Mouse (Mus musculus) intestine, embryonic 16.5 days (tissue): ENCODE measurements around the gene Capzb. TPM values are rescaled to one million over a fixed set of nuclear protein-coding genes. Genes with fewer than 3 reads are reported as not detected.
A peak's percentile ranks its signal among the peaks of the same experiment; 100 is the strongest.

ENCODE experiments used
- ATAC-seq: fragments of 200-750 bp; cut with Nextera tagmentation; 2 replicates; pipeline ENCODE4 v1.8.0; 2017; ENCODE audit warnings: moderate TSS enrichment, moderate library complexity
- H3K27ac ChIP-seq: fragments of 300-500 bp; sonication (generic); 2 replicates; pipeline ENCODE4 v1.5.1; 2014; ENCODE audit warnings: mild to moderate bottlenecking, low read length
- H3K27me3 ChIP-seq: fragments of 300-500 bp; sonication (generic); replicated peaks from 2 replicates; pipeline ENCODE4 v1.6.1; 2014; ENCODE audit warnings: low read length, control low read depth, mixed read lengths; ENCODE audit not compliant: control insufficient read depth, insufficient read depth
- H3K36me3 ChIP-seq: fragments of 300-500 bp; sonication (generic); 2 replicates; pipeline ENCODE4 v1.6.1; 2014; ENCODE audit warnings: low read length, control low read depth; ENCODE audit not compliant: control insufficient read depth, insufficient read depth
- H3K4me1 ChIP-seq: fragments of 300-500 bp; sonication (generic); 2 replicates; pipeline ENCODE4 v1.6.1; 2014; ENCODE audit warnings: low read length, control low read depth, mixed read lengths; ENCODE audit not compliant: control insufficient read depth, insufficient read depth
- H3K4me2 ChIP-seq: fragments of 300-500 bp; sonication (generic); 2 replicates; pipeline ENCODE4 v1.6.1; 2014; ENCODE audit warnings: low read depth, low read length, control low read depth
- H3K4me3 ChIP-seq: fragments of 300-500 bp; sonication (generic); 2 replicates; pipeline ENCODE4 v1.5.1; 2014; ENCODE audit warnings: mild to moderate bottlenecking, low read length
- H3K9ac ChIP-seq: fragments of 300-500 bp; sonication (generic); 2 replicates; pipeline ENCODE4 v1.6.1; 2014; ENCODE audit warnings: low read depth, low read length
- H3K9me3 ChIP-seq: fragments of 300-500 bp; sonication (generic); 2 replicates; pipeline ENCODE4 v1.6.1; 2016; ENCODE audit warnings: low read length, control low read depth; ENCODE audit not compliant: control insufficient read depth
- WGBS: fragments of 180-500 bp; shearing (Covaris S2); extraction: QIAGEN DNeasy Blood & Tissue Kit; methylation state at CpG from one replicate; pipeline ENCODE4 v1.1.7; 2014; 5-methylcytosine and 5-hydroxymethylcytosine counted together
- polyA plus RNA-seq: library from polyadenylated mRNA; unstranded; fragments of >200 nt; fragmentation: Nextera tagmentation; extraction: Ambion mirVana; gene quantifications from 2 replicates; pipeline ENCODE4 v1.2.1, GENCODE M21; 2015

Capzb gene
- polyA plus RNA-seq, 1 experiment from 2014 or later, result 454 TPM

DNA sequence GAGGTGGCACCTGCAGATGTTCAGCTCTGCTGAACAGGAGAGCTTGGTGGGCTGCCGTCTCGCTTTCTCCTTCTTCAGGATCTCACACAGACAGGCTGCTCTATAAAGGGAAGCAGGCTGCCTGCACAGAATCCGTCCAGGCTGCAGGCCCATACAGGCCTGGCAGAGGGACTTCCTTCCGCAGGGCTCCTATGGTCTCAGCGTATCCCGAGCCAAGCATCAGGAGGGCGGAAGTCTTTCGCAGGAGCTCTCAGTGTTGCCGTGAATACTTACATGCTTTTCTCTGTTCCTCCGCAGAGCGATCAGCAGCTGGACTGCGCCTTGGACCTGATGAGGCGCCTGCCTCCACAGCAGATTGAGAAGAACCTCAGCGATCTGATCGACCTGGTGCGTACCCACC, 45.9 kb downstream of the Capzb start:
- 72% methylated on average over 16 of the region's 16 CpGs for WGBS
- no peak overlapping the region for H3K4me2 ChIP-seq
- no peak overlapping the region for H3K4me3 ChIP-seq
- ATAC-seq, result no peak
- peaks cover 8% of the 10 kb centered on the region for H3K36me3 ChIP-seq
- H3K27me3 ChIP-seq, result no peaks in the 10 kb centered on the region
- H3K9me3 ChIP-seq, result no peaks in the 10 kb centered on the region
- peaks cover 15% of the 10 kb centered on the region for H3K4me1 ChIP-seq
- H3K27ac ChIP-seq, result peak overlapping the region; percentile 16; the same call in 1 of the 2 replicates
- H3K9ac ChIP-seq, result no peak overlapping the region

DNA sequence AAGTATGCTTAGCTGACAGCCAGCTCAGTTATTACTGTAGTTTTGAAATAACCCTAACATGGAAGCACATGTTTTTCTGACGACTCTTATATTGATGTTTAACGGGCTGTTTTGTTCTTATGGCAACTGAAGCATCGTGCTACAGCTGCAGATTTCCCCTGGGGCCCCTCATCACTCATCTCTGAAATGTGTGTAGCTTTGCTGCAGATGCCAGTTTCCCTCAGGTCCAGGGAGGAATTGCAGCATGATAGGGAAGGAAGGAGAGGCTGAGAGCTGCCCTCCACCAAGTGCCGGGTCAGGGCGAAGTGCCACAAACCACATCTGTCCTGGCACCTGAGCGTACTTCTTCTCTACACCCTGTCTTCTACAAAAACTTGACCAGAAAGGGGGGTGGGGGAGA, 47.6 kb downstream of the Capzb start:
- no peaks in the 10 kb centered on the region for H3K9me3 ChIP-seq
- H3K9ac ChIP-seq, result no peak overlapping the region
- ATAC-seq, result no peak
- no peaks in the 10 kb centered on the region for H3K27me3 ChIP-seq
- no peak overlapping the region for H3K4me3 ChIP-seq
- 71% methylated on average over 6 of the region's 6 CpGs for WGBS
- no peak overlapping the region for H3K27ac ChIP-seq
- peaks cover 28% of the 10 kb centered on the region for H3K4me1 ChIP-seq
- no peak overlapping the region for H3K4me2 ChIP-seq
- peaks cover 8% of the 10 kb centered on the region for H3K36me3 ChIP-seq

DNA sequence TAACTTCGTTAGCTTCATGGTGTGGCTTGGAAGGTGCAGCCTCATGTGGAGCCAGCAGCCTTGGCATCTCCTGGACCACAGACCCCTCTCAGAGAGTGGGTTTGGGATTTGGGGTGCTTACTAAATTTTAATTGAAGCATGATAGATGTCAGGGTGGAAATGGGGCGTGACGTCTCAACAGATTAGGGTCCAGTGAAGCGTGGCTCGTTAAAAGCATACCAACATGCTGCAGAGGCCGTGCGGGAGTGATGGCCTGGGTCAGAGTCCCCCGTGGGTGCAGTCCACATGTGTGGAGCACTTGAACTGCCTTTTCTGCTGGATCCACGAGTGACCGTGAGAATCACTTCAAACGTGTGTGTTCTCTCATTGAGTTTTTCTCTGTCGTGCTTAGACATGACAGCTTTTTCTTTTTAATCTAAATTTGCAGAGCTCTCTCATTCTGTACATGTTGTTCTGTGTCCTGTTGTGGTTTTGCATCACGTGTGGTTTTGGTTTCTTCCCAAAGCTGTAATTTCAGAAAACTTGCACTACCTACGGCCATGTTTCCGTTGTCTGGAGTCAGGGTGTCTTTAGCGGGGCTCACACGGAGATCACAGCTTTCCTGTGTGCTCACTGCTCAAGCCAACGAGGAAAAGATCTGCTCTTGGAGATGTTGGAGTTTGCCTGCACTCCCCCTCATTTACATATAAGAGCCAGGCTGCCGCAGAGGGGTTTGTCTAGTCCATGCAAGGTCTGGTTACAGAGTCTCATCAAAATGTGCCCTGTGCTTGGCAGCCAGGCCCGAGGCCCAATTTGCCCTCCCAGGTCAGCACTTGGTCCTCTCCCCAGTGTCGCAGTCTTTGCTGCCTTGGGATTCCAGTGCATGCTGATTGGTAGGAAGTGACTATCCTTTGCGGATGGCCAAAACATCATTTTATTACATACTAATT, 49.2 kb downstream of the Capzb start:
- WGBS, result 83% methylated on average over 22 of the region's 22 CpGs
- no peak overlapping the region for H3K27ac ChIP-seq
- ATAC-seq, result no peak

DNA sequence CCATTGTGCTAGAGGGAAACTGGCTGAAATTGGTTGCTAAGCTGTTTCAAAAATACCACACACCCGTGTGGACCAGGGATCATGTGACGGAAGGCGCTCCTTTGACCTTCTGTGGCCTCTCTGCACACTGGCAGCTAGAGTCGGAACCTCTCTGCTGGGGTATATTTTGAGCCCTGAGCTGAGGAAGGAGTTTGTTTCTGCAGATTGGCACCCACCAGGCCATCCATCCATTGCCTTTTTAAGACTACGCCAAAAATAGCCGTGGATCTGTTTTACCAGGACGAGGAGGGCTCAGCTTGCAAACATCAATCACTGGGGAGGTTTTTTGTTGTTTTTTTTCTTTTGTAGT, 49.9 kb downstream of the Capzb start:
- WGBS, result 65% methylated on average over 7 of the region's 7 CpGs
- Histone ChIP-seq H3K4me2 (no peak overlapping the region), H3K4me3 (no peak overlapping the region), H3K27ac (no peak overlapping the region), H3K9ac (no peak overlapping the region), H3K4me1 (peaks cover 49% of the 10 kb centered on the region), H3K9me3 (no peaks in the 10 kb centered on the region), H3K27me3 (no peaks in the 10 kb centered on the region), H3K36me3 (peaks cover 8% of the 10 kb centered on the region)
- ATAC-seq, result no peak

More for the DNA sequence above, 49.2 kb downstream of the Capzb start:
- peaks cover 8% of the 10 kb centered on the region for H3K36me3 ChIP-seq
- H3K4me3 ChIP-seq, result no peak overlapping the region
- peak overlapping the region; percentile 22; the same call in 1 of the 2 replicates for H3K9ac ChIP-seq
- no peaks in the 10 kb centered on the region for H3K9me3 ChIP-seq
- H3K4me1 ChIP-seq, result peaks cover 43% of the 10 kb centered on the region
- H3K4me2 ChIP-seq, result no peak overlapping the region
- no peaks in the 10 kb centered on the region for H3K27me3 ChIP-seq

DNA sequence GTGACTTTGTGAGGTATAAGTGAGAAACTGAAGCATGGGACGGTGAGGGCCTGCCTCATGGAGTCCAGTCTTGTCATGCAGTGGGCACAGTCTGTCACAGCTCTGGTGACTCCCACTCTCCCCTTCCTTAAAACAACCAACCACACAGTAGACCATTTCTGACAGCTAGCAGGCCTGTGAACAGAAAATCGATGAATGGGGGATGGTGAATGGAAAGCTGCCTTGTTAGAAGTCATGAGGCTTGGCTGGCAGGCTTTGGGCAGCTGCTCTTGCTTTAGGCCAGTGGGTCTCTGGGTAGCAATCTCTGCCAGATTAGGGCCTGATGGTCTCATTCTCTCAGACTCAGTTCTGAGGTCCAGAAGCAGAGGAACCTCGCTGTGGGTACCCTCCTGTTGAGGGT, 51.5 kb downstream of the Capzb start:
- H3K9ac ChIP-seq, result no peak overlapping the region
- no peak overlapping the region for H3K27ac ChIP-seq
- H3K4me3 ChIP-seq, result no peak overlapping the region
- H3K9me3 ChIP-seq, result no peaks in the 10 kb centered on the region
- H3K27me3 ChIP-seq, result no peaks in the 10 kb centered on the region
- H3K4me2 ChIP-seq, result no peak overlapping the region
- H3K36me3 ChIP-seq, result peaks cover 8% of the 10 kb centered on the region
- 82% methylated on average over 3 of the region's 3 CpGs for WGBS
- no peak for ATAC-seq
- H3K4me1 ChIP-seq, result peaks cover 59% of the 10 kb centered on the region

DNA sequence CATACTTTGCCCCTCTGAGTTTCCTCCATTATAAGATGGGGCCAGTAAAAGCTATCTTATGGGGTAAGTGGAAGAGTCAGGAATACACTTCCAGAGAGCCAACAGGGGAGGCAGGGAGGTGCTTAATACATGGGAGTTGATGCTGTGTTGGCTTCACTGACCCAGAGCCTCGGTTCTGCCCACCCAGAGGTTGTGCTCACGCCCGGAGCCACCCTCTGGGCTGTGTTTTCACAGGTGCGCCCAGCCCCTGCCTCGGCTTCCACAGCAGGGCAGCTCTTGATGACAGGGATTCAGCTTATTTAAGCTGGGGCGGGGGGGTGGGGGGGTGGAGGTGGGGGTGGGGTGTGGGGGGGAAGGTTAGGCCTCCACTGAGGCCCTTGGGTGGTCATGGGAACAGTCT, 52.1 kb downstream of the Capzb start:
- Histone ChIP-seq H3K36me3 (peaks cover 5% of the 10 kb centered on the region), H3K27me3 (no peaks in the 10 kb centered on the region), H3K27ac (no peak overlapping the region), H3K9ac (no peak overlapping the region), H3K4me3 (no peak overlapping the region), H3K4me2 (no peak overlapping the region), H3K4me1 (peaks cover 65% of the 10 kb centered on the region), H3K9me3 (no peaks in the 10 kb centered on the region)
- WGBS, result 87% methylated on average over 5 of the region's 6 CpGs
- no peak for ATAC-seq

DNA sequence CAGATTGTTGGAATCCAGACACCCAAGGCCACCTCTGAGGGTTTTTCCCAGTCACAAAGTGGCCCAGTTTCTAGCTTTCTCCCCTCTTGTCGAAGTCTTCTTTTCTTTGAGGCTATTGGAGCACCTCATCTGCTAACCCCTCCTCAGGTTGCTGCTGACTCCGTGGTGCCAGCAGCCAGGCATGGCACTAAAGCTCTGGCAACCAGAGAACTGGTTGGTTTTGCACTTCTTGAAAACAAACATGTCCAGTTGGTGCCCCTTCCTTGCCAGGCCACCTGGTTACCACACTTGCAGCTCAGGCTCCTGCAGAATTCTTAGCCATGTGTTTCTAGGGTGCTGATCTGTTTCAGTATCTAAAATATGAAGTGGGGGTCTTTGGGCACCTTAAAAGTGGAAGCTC, 52.8 kb downstream of the Capzb start:
- 87% methylated on average over 2 of the region's 2 CpGs for WGBS
- H3K9me3 ChIP-seq, result no peaks in the 10 kb centered on the region
- no peak overlapping the region for H3K4me3 ChIP-seq
- no peak overlapping the region for H3K4me2 ChIP-seq
- ATAC-seq, result no peak
- peak overlapping the region; percentile 6; the same call in 1 of the 2 replicates for H3K27ac ChIP-seq
- H3K9ac ChIP-seq, result peak overlapping the region; percentile 33; the same call in 1 of the 2 replicates
- H3K4me1 ChIP-seq, result peaks cover 70% of the 10 kb centered on the region
- peaks cover 4% of the 10 kb centered on the region for H3K36me3 ChIP-seq
- no peaks in the 10 kb centered on the region for H3K27me3 ChIP-seq

DNA sequence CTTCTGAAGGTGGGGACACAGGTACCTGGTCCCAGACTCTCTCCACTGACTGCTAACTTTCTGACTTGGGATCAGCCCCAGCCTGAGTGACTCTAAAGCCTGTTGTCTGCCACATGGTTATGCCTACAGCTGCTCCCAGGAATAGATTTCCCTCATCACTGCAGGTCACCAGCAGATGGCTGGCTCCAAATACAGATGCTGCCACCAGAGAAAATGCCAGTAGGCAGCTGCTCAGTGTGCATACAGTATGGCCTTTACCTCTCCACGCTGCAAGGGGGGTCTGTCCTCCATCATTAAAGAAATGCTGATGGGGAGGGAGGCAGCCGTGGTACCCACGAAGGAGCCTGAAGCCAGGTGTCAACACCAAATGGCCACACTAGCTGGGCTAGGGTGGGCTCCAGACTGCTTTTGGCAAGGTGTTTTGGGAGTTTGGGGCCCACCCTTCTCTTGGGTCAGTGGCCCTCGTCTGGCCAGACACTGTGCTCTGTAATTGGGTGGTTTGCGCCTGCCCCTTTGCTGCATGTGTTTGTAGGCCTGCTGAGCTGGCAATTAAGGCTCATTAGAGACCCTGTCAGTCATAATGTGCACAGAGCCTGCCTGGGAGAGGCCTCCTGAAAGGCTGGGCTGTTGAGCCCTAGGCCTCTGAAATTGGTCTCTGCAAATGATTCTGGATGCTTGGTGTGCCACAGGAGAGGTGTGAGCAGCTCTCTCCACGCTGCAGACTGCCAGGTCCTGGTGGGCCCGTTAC, 53.6 kb downstream of the Capzb start:
- no peak for ATAC-seq
- Histone ChIP-seq H3K9me3 (no peaks in the 10 kb centered on the region), H3K9ac (no peak overlapping the region), H3K4me2 (no peak overlapping the region), H3K36me3 (no peaks in the 10 kb centered on the region; the same call in none of the 2 replicates), H3K27ac (0 out of 2 replicates have a peak overlapping the region, but pooled peaks have one; percentile 5), H3K27me3 (no peaks in the 10 kb centered on the region), H3K4me3 (no peak overlapping the region), H3K4me1 (peaks cover 77% of the 10 kb centered on the region)
- WGBS, result 65% methylated on average over 7 of the region's 7 CpGs

DNA sequence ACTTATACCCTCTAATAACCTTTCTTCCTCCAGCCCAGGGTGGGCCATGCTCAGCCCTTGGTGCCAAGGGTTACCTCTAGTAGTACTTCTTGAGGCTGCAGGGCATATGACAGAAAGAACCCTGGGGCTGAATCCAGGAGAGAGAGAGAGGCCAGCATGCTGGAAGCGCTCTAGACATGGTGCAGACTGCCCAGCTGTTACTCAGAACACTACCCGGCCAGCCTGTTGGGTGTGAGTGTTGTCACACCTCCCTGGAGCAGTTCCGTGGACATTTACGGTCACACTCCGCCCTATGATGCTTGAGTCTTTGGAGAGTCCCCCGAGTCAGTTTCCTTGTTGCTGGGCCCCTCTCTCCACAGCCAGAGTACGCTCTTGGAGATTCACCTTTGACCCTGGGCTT, 55.3 kb downstream of the Capzb start:
- H3K27ac ChIP-seq, result peak overlapping the region; percentile 92
- 46% methylated on average over 7 of the region's 7 CpGs for WGBS
- peaks cover 83% of the 10 kb centered on the region for H3K4me1 ChIP-seq

More for the DNA sequence above, 55.3 kb downstream of the Capzb start:
- no peaks in the 10 kb centered on the region for H3K27me3 ChIP-seq
- no peak overlapping the region for H3K9ac ChIP-seq
- no peaks in the 10 kb centered on the region; the same call in none of the 2 replicates for H3K36me3 ChIP-seq
- H3K4me3 ChIP-seq, result no peak overlapping the region
- peak overlapping the region; percentile 9; the same call in 1 of the 2 replicates for H3K4me2 ChIP-seq
- no peaks in the 10 kb centered on the region for H3K9me3 ChIP-seq
- ATAC-seq, result no peak
